Mouse (Mus musculus) bone marrow, adult 2 months (tissue): Measurements from ENCODE around the gene Eva1a.

ENCODE experiments used
- CTCF ChIP-seq: fragments of 200-500 bp; IDR thresholded peaks from 2 replicates; pipeline ENCODE4 v1.5.1; 2011; ENCODE audit warnings: low read length, control low read depth; ENCODE audit not compliant: control insufficient read depth, insufficient read depth
- POLR2A ChIP-seq: fragments of 200-500 bp; IDR thresholded peaks from 2 replicates; pipeline ENCODE4 v1.6.1; 2011; ENCODE audit warnings: low read depth, mild to moderate bottlenecking, control low read depth, low read length, borderline replicate concordance; ENCODE audit not compliant: control insufficient read depth

- TF ChIP-seq CTCF (no peak), POLR2A (no peak)
Observed at GRCm38 (mm10) chr6:82065230-82065629, 24.4 kb downstream of the Eva1a start.
